Mouse (Mus musculus): ENCODE measurements at regions not wholly inside any gene's neighbourhood (a gene's known extent, or its start where the extent isn't known, plus 50 kb on each side); places are given as distances from the start of the nearest gene placed in this dataset.

- Histone ChIP-seq H3K4me3 (ENCODE audit: insufficient read depth, low read depth, low read length) (no peak overlapping the region), H3K36me3 (ENCODE audit: control insufficient read depth, insufficient read depth, low read length) (no peaks in the 10 kb centered on the region), H3K4me1 (ENCODE audit: control insufficient read depth, insufficient read depth, low read length) (peaks cover 4% of the 10 kb centered on the region; the same call in 1 of the 2 replicates), H3K27me3 (ENCODE audit: control insufficient read depth, insufficient read depth, low read length) (no peaks in the 10 kb centered on the region), H3K79me2 (ENCODE audit: control insufficient read depth, insufficient read depth, low read length) (no peaks in the 10 kb centered on the region), H3K27ac (replicated peaks; ENCODE audit: insufficient read depth, low read depth, low read length) (no peak overlapping the region), H3K9ac (ENCODE audit: low read depth, low read length) (no peak overlapping the region)
- TF ChIP-seq CTCF (IDR thresholded peaks at IDR 0.05; ENCODE audit: low read depth, low read length) = no peak
- no peak for TF ChIP-seq POLR2A (IDR thresholded peaks at IDR 0.05; ENCODE audit: extremely low read depth, insufficient read depth, low read length)
- peak; percentile 87 for DNase-seq (ENCODE audit: extremely low read depth, low read depth, low spot score)
These were observed 94.5 kb upstream of the C2cd4b start for GRCm38 (mm10) chr9:67664773-67665172.

DNA sequence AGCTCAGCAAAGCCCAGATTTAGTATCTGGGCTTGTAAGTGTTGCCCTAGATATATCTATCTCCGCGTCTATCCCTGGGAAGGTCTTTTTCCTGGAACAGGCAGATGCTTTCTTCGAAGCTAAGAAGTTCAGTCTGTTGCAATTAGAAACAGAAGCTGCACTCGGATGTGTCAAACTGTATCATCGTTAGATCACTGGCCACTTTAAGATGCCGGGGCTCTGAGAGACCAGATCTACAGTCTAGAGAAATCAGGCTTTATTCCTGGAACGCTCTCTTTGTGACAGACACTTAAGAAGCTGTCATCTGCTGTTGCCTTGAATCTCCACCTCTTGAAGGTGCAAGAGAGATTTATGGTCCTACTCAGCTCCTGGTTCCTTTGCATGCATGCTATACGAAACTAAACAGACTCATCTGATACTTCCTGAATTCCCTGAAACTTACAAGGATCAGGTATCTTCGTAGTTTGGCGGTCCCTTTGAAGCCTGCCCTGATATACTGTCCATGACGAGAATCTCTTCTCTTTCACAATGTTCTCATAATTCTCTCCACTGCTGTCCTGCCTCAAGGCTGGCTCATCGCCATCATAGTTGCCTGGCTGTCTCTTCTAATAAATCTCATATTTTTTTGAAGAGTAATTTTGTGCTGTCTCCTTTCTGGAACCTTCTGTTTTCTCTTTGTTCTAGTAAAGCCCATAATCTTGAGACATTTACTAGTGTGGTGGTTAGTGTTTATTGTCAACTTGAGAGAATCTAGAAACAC lies 88.8 kb upstream of the C2cd4b start:
- 83% methylated on average over 12 of the region's 12 CpGs for WGBS

DNA sequence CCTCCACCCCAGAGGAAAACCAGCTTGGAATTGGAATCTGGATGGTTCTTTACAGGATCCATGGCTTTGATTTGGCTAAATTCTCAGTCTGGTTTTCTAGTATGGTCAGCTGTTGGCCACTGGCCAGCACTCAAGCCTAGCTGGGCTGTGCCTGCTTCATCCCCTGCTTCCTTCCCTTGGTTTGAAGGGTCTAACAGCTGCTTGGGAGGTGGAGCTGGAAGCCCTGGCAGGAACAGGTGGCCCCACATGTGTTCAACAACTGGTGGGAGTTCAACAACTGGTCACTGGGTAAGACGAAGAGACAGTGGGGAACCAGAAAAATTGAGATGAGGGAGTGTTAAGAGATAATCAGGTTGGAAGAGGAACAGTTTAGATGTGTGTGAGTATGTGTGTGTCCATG lies 82.3 kb upstream of the C2cd4b start:
- 92% methylated on average over 1 of the region's 1 CpGs for WGBS
- TF ChIP-seq POLR2A (IDR thresholded peaks at IDR 0.05; ENCODE audit: extremely low read depth, insufficient read depth, low read length) (no peak), CTCF (IDR thresholded peaks at IDR 0.05; ENCODE audit: low read depth, low read length) (no peak)
- no peak overlapping the region for H3K9ac ChIP-seq (ENCODE audit: low read depth, low read length)
- H3K4me1 ChIP-seq (ENCODE audit: control insufficient read depth, insufficient read depth, low read length) = no peaks in the 10 kb centered on the region
- H3K27me3 ChIP-seq (ENCODE audit: control insufficient read depth, insufficient read depth, low read length) = no peaks in the 10 kb centered on the region
- no peaks in the 10 kb centered on the region for H3K79me2 ChIP-seq (ENCODE audit: control insufficient read depth, insufficient read depth, low read length)
- no peak overlapping the region for H3K27ac ChIP-seq (replicated peaks; ENCODE audit: insufficient read depth, low read depth, low read length)
- no peak overlapping the region for H3K4me3 ChIP-seq (ENCODE audit: insufficient read depth, low read depth, low read length)
- no peak for DNase-seq (ENCODE audit: extremely low read depth, low read depth, low spot score)
- no peaks in the 10 kb centered on the region for H3K36me3 ChIP-seq (ENCODE audit: control insufficient read depth, insufficient read depth, low read length)

More for the DNA sequence above, 88.8 kb upstream of the C2cd4b start:
- no peak overlapping the region for H3K9ac ChIP-seq (ENCODE audit: low read depth, low read length)
- TF ChIP-seq POLR2A (IDR thresholded peaks at IDR 0.05; ENCODE audit: extremely low read depth, insufficient read depth, low read length) = no peak
- TF ChIP-seq CTCF (IDR thresholded peaks at IDR 0.05; ENCODE audit: low read depth, low read length) = no peak
- H3K27me3 ChIP-seq (ENCODE audit: control insufficient read depth, insufficient read depth, low read length) = no peaks in the 10 kb centered on the region
- DNase-seq (ENCODE audit: extremely low read depth, low read depth, low spot score) = no peak
- H3K27ac ChIP-seq (replicated peaks; ENCODE audit: insufficient read depth, low read depth, low read length) = no peak overlapping the region
- H3K4me3 ChIP-seq (ENCODE audit: insufficient read depth, low read depth, low read length) = no peak overlapping the region
- no peaks in the 10 kb centered on the region for H3K4me1 ChIP-seq (ENCODE audit: control insufficient read depth, insufficient read depth, low read length)
- H3K36me3 ChIP-seq (ENCODE audit: control insufficient read depth, insufficient read depth, low read length) = no peaks in the 10 kb centered on the region
- H3K79me2 ChIP-seq (ENCODE audit: control insufficient read depth, insufficient read depth, low read length) = no peaks in the 10 kb centered on the region

DNA sequence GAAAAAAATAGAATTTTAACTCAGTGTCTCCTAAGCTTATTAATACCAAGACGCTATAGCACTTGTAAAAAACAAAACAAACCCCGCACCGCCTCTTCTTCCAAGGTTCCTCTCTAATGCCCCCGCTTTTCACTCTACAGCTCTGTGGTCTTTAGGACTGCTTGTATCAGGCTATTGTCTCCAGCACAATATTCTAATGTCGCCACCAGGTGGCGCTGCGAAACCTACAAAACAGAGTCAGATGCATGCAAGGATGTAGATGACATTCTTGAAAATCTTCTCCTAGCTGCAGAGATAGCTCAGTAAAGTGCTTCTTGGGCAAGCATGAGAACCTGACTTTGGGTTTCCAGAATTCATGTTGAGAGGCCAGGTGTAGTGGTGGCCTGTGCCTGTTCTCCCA lies 75.9 kb upstream of the C2cd4b start:
- 10% methylated on average over 7 of the region's 7 CpGs for WGBS
- TF ChIP-seq CTCF (IDR thresholded peaks at IDR 0.05; ENCODE audit: low read depth, low read length) = peak; percentile 57
- no peak for TF ChIP-seq POLR2A (IDR thresholded peaks at IDR 0.05; ENCODE audit: extremely low read depth, insufficient read depth, low read length)
- no peaks in the 10 kb centered on the region for H3K36me3 ChIP-seq (ENCODE audit: control insufficient read depth, insufficient read depth, low read length)
- H3K27ac ChIP-seq (replicated peaks; ENCODE audit: insufficient read depth, low read depth, low read length) = no peak overlapping the region
- no peak overlapping the region for H3K9ac ChIP-seq (ENCODE audit: low read depth, low read length)
- no peaks in the 10 kb centered on the region for H3K4me1 ChIP-seq (ENCODE audit: control insufficient read depth, insufficient read depth, low read length)
- no peaks in the 10 kb centered on the region for H3K27me3 ChIP-seq (ENCODE audit: control insufficient read depth, insufficient read depth, low read length)
- no peak overlapping the region for H3K4me3 ChIP-seq (ENCODE audit: insufficient read depth, low read depth, low read length)
- H3K79me2 ChIP-seq (ENCODE audit: control insufficient read depth, insufficient read depth, low read length) = no peaks in the 10 kb centered on the region
- peak; percentile 48 for DNase-seq (ENCODE audit: extremely low read depth, low read depth, low spot score)

- no peak overlapping the region for H3K27ac ChIP-seq (replicated peaks; ENCODE audit: insufficient read depth, low read depth, low read length)
- H3K4me1 ChIP-seq (ENCODE audit: control insufficient read depth, insufficient read depth, low read length) = no peaks in the 10 kb centered on the region
- no peaks in the 10 kb centered on the region for H3K36me3 ChIP-seq (ENCODE audit: control insufficient read depth, insufficient read depth, low read length)
- TF ChIP-seq POLR2A (IDR thresholded peaks at IDR 0.05; ENCODE audit: extremely low read depth, insufficient read depth, low read length) (no peak), CTCF (IDR thresholded peaks at IDR 0.05; ENCODE audit: low read depth, low read length) (no peak)
- H3K4me3 ChIP-seq (ENCODE audit: insufficient read depth, low read depth, low read length) = no peak overlapping the region
- H3K27me3 ChIP-seq (ENCODE audit: control insufficient read depth, insufficient read depth, low read length) = no peaks in the 10 kb centered on the region
- 77% methylated on average over 13 of the region's 13 CpGs for WGBS
- no peaks in the 10 kb centered on the region for H3K79me2 ChIP-seq (ENCODE audit: control insufficient read depth, insufficient read depth, low read length)
- H3K9ac ChIP-seq (ENCODE audit: low read depth, low read length) = no peak overlapping the region
- peak; percentile 42 for DNase-seq (ENCODE audit: extremely low read depth, low read depth, low spot score)
These were observed 66.8 kb upstream of the C2cd4b start for GRCm38 (mm10) chr9:67692396-67692795.

DNA sequence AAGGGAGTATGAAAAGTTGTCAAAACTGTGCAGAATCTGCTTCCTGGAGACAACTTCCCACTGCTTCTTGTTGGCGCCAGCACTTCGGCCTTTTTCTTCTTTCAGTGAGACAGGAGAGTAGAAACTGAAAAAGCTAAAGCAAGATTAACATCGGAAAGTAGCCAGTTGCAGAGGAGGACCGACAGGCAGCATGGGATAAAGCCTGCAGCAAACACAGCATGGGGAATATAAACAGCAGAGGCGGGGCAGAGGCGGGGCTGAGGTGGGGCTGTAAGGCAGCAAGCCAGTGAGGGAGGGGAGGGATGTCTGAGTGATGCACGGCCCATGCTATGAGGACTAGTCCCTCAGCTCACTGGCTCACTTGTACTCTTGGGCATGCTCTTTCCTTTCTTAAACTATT lies 65.5 kb upstream of the C2cd4b start:
- no peak for DNase-seq (ENCODE audit: extremely low read depth, low read depth, low spot score)
- Histone ChIP-seq H3K4me1 (ENCODE audit: control insufficient read depth, insufficient read depth, low read length) (no peaks in the 10 kb centered on the region), H3K9ac (ENCODE audit: low read depth, low read length) (no peak overlapping the region), H3K27ac (replicated peaks; ENCODE audit: insufficient read depth, low read depth, low read length) (no peak overlapping the region), H3K36me3 (ENCODE audit: control insufficient read depth, insufficient read depth, low read length) (no peaks in the 10 kb centered on the region), H3K79me2 (ENCODE audit: control insufficient read depth, insufficient read depth, low read length) (no peaks in the 10 kb centered on the region), H3K4me3 (ENCODE audit: insufficient read depth, low read depth, low read length) (no peak overlapping the region), H3K27me3 (ENCODE audit: control insufficient read depth, insufficient read depth, low read length) (no peaks in the 10 kb centered on the region)
- TF ChIP-seq POLR2A (IDR thresholded peaks at IDR 0.05; ENCODE audit: extremely low read depth, insufficient read depth, low read length) (no peak), CTCF (IDR thresholded peaks at IDR 0.05; ENCODE audit: low read depth, low read length) (no peak)
- 41% methylated on average over 7 of the region's 7 CpGs for WGBS
